ENCODE assay signal across 8 mouse cellular contexts in the genomic region with DNA sequence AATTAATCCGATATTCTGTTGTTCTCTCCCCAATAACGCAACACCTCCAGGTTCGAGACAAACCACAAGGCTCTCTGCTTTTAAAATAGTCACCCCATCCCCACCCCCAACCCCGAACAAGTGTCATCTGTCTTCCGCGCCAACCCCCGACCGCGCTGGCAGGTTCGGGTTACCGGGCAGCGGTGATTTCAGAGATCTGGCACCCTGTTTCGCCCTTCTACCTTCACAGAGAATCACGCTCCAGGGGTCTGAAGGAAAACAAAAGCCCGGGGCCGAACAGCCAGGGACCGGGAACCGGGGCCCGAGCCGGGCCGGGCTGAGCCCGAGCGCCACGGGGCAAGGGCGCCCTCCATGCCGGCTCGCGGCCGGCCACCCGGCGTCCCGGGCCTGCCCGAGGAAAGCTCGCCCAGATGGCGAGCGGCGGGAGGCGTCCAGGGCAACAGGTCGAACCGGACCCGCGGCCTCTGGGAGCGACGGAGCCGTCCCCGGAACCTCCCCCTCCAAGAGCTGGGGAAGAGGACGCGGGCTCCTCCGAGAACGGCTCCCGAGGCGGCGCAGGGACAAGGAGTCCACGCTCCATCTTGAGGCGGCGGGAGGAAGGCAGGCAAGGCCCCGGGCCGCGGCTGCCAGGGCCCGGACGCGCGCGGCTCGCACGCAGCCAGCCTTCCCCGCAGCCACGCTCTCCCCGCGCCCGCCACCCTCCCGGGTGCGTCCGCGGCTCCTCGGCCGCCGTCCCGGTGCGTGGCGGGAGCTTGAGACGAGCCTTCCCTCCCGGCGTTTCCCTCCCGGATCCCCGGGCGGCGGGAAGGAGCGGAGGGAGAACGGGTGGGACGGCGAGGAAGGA. TPM values are rescaled to one million over a fixed set of nuclear protein-coding genes. Genes with fewer than 3 reads are reported as not detected.
DNase-seq lines count a peak whose midpoint lies in the region; ATAC-seq and TF ChIP-seq lines count a peak whose summit lies in the region.

No protein-coding gene starts in this region.

- DNase-seq in 3134 (ENCODE audit: extremely low read depth, insufficient read length, low spot score) = peak; percentile 77
- DNase-seq in cerebellum, postnatal 36 days = peak; percentile 73 to 74
- peak; percentile 66 for DNase-seq in gastrocnemius, postnatal 14 days
- DNase-seq in liver, embryonic 11.5 days (ENCODE audit: low spot score) = peak; percentile 84

- no peaks in the 10 kb centered on the region for H3K27me3 ChIP-seq in liver, embryonic 11.5 days (replicated peaks; ENCODE audit: control insufficient read depth, insufficient read depth, low read length)
- no peaks in the 10 kb centered on the region for H3K27me3 ChIP-seq in myocyte (ENCODE audit: control insufficient read depth, insufficient read depth, insufficient read length)
- no peaks in the 10 kb centered on the region for H3K27me3 ChIP-seq in stomach, embryonic 15.5 days (replicated peaks)

- intact Hi-C loops in gastrocnemius, postnatal 14 days (cut with DNase I; ENCODE audit: low total_unique reads) = no loop called here

- peaks cover 36% of the 10 kb centered on the region for H3K79me2 ChIP-seq in myocyte (ENCODE audit: control insufficient read depth, insufficient read depth)

- H3K4me1 ChIP-seq in liver, embryonic 11.5 days (replicated peaks; ENCODE audit: control insufficient read depth, insufficient read depth, low read length) = peaks cover 18% of the 10 kb centered on the region
- peaks cover 22% of the 10 kb centered on the region for H3K4me1 ChIP-seq in stomach, embryonic 15.5 days

- peak overlapping the region; percentile 97 for H3K9ac ChIP-seq in liver, embryonic 11.5 days (ENCODE audit: low read depth, low read length)
- H3K9ac ChIP-seq in stomach, embryonic 15.5 days = peak overlapping the region; percentile 85

- H3K9me3 ChIP-seq in liver, embryonic 11.5 days (ENCODE audit: control insufficient read depth, low read length) = no peaks in the 10 kb centered on the region
- no peaks in the 10 kb centered on the region for H3K9me3 ChIP-seq in stomach, embryonic 15.5 days

- H3ac ChIP-seq in myocyte (ENCODE audit: control insufficient read depth, insufficient read length) = peak overlapping the region; percentile 64

- H3K36me3 ChIP-seq in liver, embryonic 11.5 days (ENCODE audit: control insufficient read depth, insufficient read depth, low read length) = no peaks in the 10 kb centered on the region
- no peaks in the 10 kb centered on the region for H3K36me3 ChIP-seq in myocyte (ENCODE audit: control insufficient read depth, insufficient read depth)
- no peaks in the 10 kb centered on the region for H3K36me3 ChIP-seq in stomach, embryonic 15.5 days

- peak overlapping the region; percentile 76 for H3K4me2 ChIP-seq in liver, embryonic 11.5 days
- peak overlapping the region; percentile 100 for H3K4me2 ChIP-seq in myocyte (ENCODE audit: low read depth)
- H3K4me2 ChIP-seq in stomach, embryonic 15.5 days = peak overlapping the region; percentile 85

- H3K27ac ChIP-seq in liver, embryonic 11.5 days (ENCODE audit: low read depth, low read length) = peak overlapping the region; percentile 81
- peak overlapping the region; percentile 90 for H3K27ac ChIP-seq in stomach, embryonic 15.5 days

- H3K4me3 ChIP-seq in liver, embryonic 11.5 days (ENCODE audit: low read depth, low read length) = peak overlapping the region; percentile 95
- peak overlapping the region; percentile 50 for H3K4me3 ChIP-seq in myocyte
- peak overlapping the region; percentile 90 for H3K4me3 ChIP-seq in stomach, embryonic 15.5 days (replicated peaks)

- peak; percentile 44 for ATAC-seq in activated CD4-positive, CD25-positive, alpha-beta regulatory T cell, adult 4 months
- ATAC-seq in inflammation-experienced regulatory T-cells, adult 6 months = peak; percentile 44
- peak; percentile 73 for ATAC-seq in liver, embryonic 11.5 days (replicated peaks; ENCODE audit: low FRiP score)
- peak; percentile 61 for ATAC-seq in stomach, embryonic 15.5 days (ENCODE audit: insufficient read depth, low FRiP score, low read depth)

- under 1% methylated on average over 87 of the region's 92 CpGs for WGBS in liver, embryonic 11.5 days
- under 1% methylated on average over 69 of the region's 92 CpGs for WGBS in stomach, embryonic 15.5 days

- peak; percentile 9 for TF ChIP-seq POLR2A in myocyte (IDR thresholded peaks at IDR 0.05; ENCODE audit: insufficient read length, low read depth)

TF ChIP-seq in myocyte, 11 proteins besides CTCF, POLR2A, EP300 and RAD21:
- no peak for TF ChIP-seq MAX (IDR thresholded peaks at IDR 0.05; ENCODE audit: low read depth)
- peak in 1 of 3 experiments; percentile 17 for TF ChIP-seq MYOD1 (IDR thresholded peaks at IDR 0.05; ENCODE audit: control insufficient read depth in 1 of 3, insufficient read length in 2 of 3, low read depth in 2 of 3)
- TF ChIP-seq POLR2AphosphoS2 (IDR thresholded peaks at IDR 0.05; ENCODE audit: insufficient read length, low read depth) = peak; percentile 21
TF ChIP-seq in myocyte: peak in this region for 2.

RNA-seq across cellular contexts. Expression of gene Clip1, which starts 0.8 kb away (rescaled TPM):
- 10 to 100 TPM; 43.3 to 49.8 TPM for polyA plus RNA-seq in activated CD4-positive, CD25-positive, alpha-beta regulatory T cell, adult 4 months (2017; shearing (Covaris generic))
- total RNA-seq in gastrocnemius, postnatal 14 days (2021) = 100 to 1,000 TPM; 122 TPM
- polyA plus RNA-seq in inflammation-experienced regulatory T-cells, adult 6 months (2017; shearing (Covaris generic)) = 10 to 100 TPM; 41.5 to 56.4 (median 51.1) TPM
- 22.8 and 27.6 TPM in 2 replicates for polyA plus RNA-seq in liver, embryonic 11.5 days (2014; fragmentation: Nextera tagmentation; extraction: Ambion mirVana)
- 17.5 TPM for polyA plus RNA-seq in myocyte (2012; fragmentation: generic; extraction: Trizol)
- polyA plus RNA-seq in stomach, embryonic 15.5 days (2015; fragmentation: Nextera tagmentation; extraction: Ambion mirVana) = 41.3 and 41.4 TPM in 2 replicates

RNA-seq across cellular contexts. Expression of gene Zcchc8, which starts 37.3 kb away (rescaled TPM):
- 10 to 100 TPM; 55.2 to 55.4 TPM for polyA plus RNA-seq in activated CD4-positive, CD25-positive, alpha-beta regulatory T cell, adult 4 months (2017; shearing (Covaris generic))
- 10 to 100 TPM; 20.3 to 23.8 TPM for total RNA-seq in gastrocnemius, postnatal 14 days (2021)
- 10 to 100 TPM; 60.2 to 83.6 (median 75.5) TPM for polyA plus RNA-seq in inflammation-experienced regulatory T-cells, adult 6 months (2017; shearing (Covaris generic))
- polyA plus RNA-seq in liver, embryonic 11.5 days (2014; fragmentation: Nextera tagmentation; extraction: Ambion mirVana) = 89.3 and 92.1 TPM in 2 replicates
- polyA plus RNA-seq in myocyte (2012; fragmentation: generic; extraction: Trizol) = 9.7 TPM
- polyA plus RNA-seq in stomach, embryonic 15.5 days (2015; fragmentation: Nextera tagmentation; extraction: Ambion mirVana) = 65.8 and 73.7 TPM in 2 replicates

Comparison
In these comparisons a context has a peak if more than half of its experiments do, and no peak if none do; other contexts are left out.
1. Peak in every context shown above with its lines: DNase-seq, ATAC-seq, H3K4me3 ChIP-seq and H3K27ac ChIP-seq.